Mouse (Mus musculus): Measurements from ENCODE around the gene Rbfox1. TPM values are rescaled to one million over a fixed set of nuclear protein-coding genes. Genes with fewer than 3 reads are reported as not detected.
A peak's percentile ranks its signal among the peaks of the same experiment; 100 is the strongest.

Rbfox1 gene
- polyA plus RNA-seq, 1 experiment from 2014 or later = 4.5 TPM

- H3K27me3 ChIP-seq (ENCODE audit: control insufficient read depth, insufficient read depth, low read length) = no peaks in the 10 kb centered on the region
- no peak overlapping the region for H3K4me2 ChIP-seq (ENCODE audit: low read depth, low read length)
- H3K4me3 ChIP-seq (replicated peaks; ENCODE audit: low read length) = no peak overlapping the region
- H3K9ac ChIP-seq (ENCODE audit: low read length) = no peak overlapping the region
- no peaks in the 10 kb centered on the region for H3K4me1 ChIP-seq (ENCODE audit: control insufficient read depth, insufficient read depth, low read length)
- no peaks in the 10 kb centered on the region for H3K9me3 ChIP-seq (replicated peaks; ENCODE audit: control insufficient read depth, low read length)
- H3K27ac ChIP-seq (ENCODE audit: low read length) = no peak overlapping the region
- 74% methylated on average over 5 of the region's 5 CpGs for WGBS
- H3K36me3 ChIP-seq (ENCODE audit: control insufficient read depth, insufficient read depth, low read length) = no peaks in the 10 kb centered on the region
- ATAC-seq (ENCODE audit: insufficient read depth, low FRiP score) = no peak
Measured at GRCm38 (mm10) chr16:6646941-6647340, 761.8 kb downstream of the Rbfox1 start.

GRCm38 (mm10) chr16:6648753-6649152 lies 763.6 kb downstream of the Rbfox1 start:
- Histone ChIP-seq H3K9ac (ENCODE audit: low read length) (no peak overlapping the region), H3K27me3 (ENCODE audit: control insufficient read depth, insufficient read depth, low read length) (no peaks in the 10 kb centered on the region), H3K4me2 (ENCODE audit: low read depth, low read length) (no peak overlapping the region), H3K27ac (ENCODE audit: low read length) (no peak overlapping the region), H3K9me3 (replicated peaks; ENCODE audit: control insufficient read depth, low read length) (no peaks in the 10 kb centered on the region), H3K36me3 (ENCODE audit: control insufficient read depth, insufficient read depth, low read length) (no peaks in the 10 kb centered on the region), H3K4me3 (replicated peaks; ENCODE audit: low read length) (no peak overlapping the region), H3K4me1 (ENCODE audit: control insufficient read depth, insufficient read depth, low read length) (no peaks in the 10 kb centered on the region)
- no peak for ATAC-seq (ENCODE audit: insufficient read depth, low FRiP score)
- WGBS = 66% methylated on average over 1 of the region's 1 CpGs

- H3K36me3 ChIP-seq (ENCODE audit: control insufficient read depth, insufficient read depth, low read length) = no peaks in the 10 kb centered on the region
- H3K4me1 ChIP-seq (ENCODE audit: control insufficient read depth, insufficient read depth, low read length) = no peaks in the 10 kb centered on the region
- ATAC-seq (ENCODE audit: insufficient read depth, low FRiP score) = no peak
- 78% methylated on average over 2 of the region's 2 CpGs for WGBS
- no peak overlapping the region for H3K9ac ChIP-seq (ENCODE audit: low read length)
- H3K4me2 ChIP-seq (ENCODE audit: low read depth, low read length) = no peak overlapping the region
- H3K27me3 ChIP-seq (ENCODE audit: control insufficient read depth, insufficient read depth, low read length) = no peaks in the 10 kb centered on the region
- H3K9me3 ChIP-seq (replicated peaks; ENCODE audit: control insufficient read depth, low read length) = no peaks in the 10 kb centered on the region
- no peak overlapping the region for H3K27ac ChIP-seq (ENCODE audit: low read length)
- no peak overlapping the region for H3K4me3 ChIP-seq (replicated peaks; ENCODE audit: low read length)
Measured at GRCm38 (mm10) chr16:6658594-6658993, 773.4 kb downstream of the Rbfox1 start.

- WGBS = 74% methylated on average over 1 of the region's 1 CpGs
- Histone ChIP-seq H3K4me1 (ENCODE audit: control insufficient read depth, insufficient read depth, low read length) (no peaks in the 10 kb centered on the region), H3K36me3 (ENCODE audit: control insufficient read depth, insufficient read depth, low read length) (no peaks in the 10 kb centered on the region), H3K27ac (ENCODE audit: low read length) (no peak overlapping the region), H3K27me3 (ENCODE audit: control insufficient read depth, insufficient read depth, low read length) (no peaks in the 10 kb centered on the region), H3K9ac (ENCODE audit: low read length) (no peak overlapping the region), H3K4me2 (ENCODE audit: low read depth, low read length) (no peak overlapping the region), H3K4me3 (replicated peaks; ENCODE audit: low read length) (no peak overlapping the region), H3K9me3 (replicated peaks; ENCODE audit: control insufficient read depth, low read length) (no peaks in the 10 kb centered on the region)
- ATAC-seq (ENCODE audit: insufficient read depth, low FRiP score) = no peak
Measured at GRCm38 (mm10) chr16:6686076-6686757, 801.1 kb downstream of the Rbfox1 start.

- Histone ChIP-seq H3K9me3 (replicated peaks; ENCODE audit: control insufficient read depth, low read length) (no peaks in the 10 kb centered on the region), H3K4me1 (ENCODE audit: control insufficient read depth, insufficient read depth, low read length) (no peaks in the 10 kb centered on the region), H3K4me2 (ENCODE audit: low read depth, low read length) (no peak overlapping the region), H3K9ac (ENCODE audit: low read length) (no peak overlapping the region), H3K27me3 (ENCODE audit: control insufficient read depth, insufficient read depth, low read length) (no peaks in the 10 kb centered on the region), H3K36me3 (ENCODE audit: control insufficient read depth, insufficient read depth, low read length) (no peaks in the 10 kb centered on the region), H3K4me3 (replicated peaks; ENCODE audit: low read length) (no peak overlapping the region), H3K27ac (ENCODE audit: low read length) (no peak overlapping the region)
- 89% methylated on average over 5 of the region's 5 CpGs for WGBS
- no peak for ATAC-seq (ENCODE audit: insufficient read depth, low FRiP score)
Measured at GRCm38 (mm10) chr16:6704847-6705246, 819.7 kb downstream of the Rbfox1 start.

- Histone ChIP-seq H3K27ac (ENCODE audit: low read length) (no peak overlapping the region), H3K4me1 (ENCODE audit: control insufficient read depth, insufficient read depth, low read length) (peaks cover 6% of the 10 kb centered on the region; the same call in 1 of the 2 replicates), H3K27me3 (ENCODE audit: control insufficient read depth, insufficient read depth, low read length) (no peaks in the 10 kb centered on the region), H3K9me3 (replicated peaks; ENCODE audit: control insufficient read depth, low read length) (no peaks in the 10 kb centered on the region), H3K36me3 (ENCODE audit: control insufficient read depth, insufficient read depth, low read length) (no peaks in the 10 kb centered on the region), H3K4me2 (ENCODE audit: low read depth, low read length) (no peak overlapping the region), H3K9ac (ENCODE audit: low read length) (no peak overlapping the region), H3K4me3 (replicated peaks; ENCODE audit: low read length) (no peak overlapping the region)
- ATAC-seq (ENCODE audit: insufficient read depth, low FRiP score) = no peak
- 92% methylated on average over 1 of the region's 1 CpGs for WGBS
Measured at GRCm38 (mm10) chr16:6712341-6712740, 827.2 kb downstream of the Rbfox1 start.

GRCm38 (mm10) chr16:6715245-6715644 lies 830.1 kb downstream of the Rbfox1 start:
- H3K27ac ChIP-seq (ENCODE audit: low read length) = no peak overlapping the region
- no peak overlapping the region for H3K4me3 ChIP-seq (replicated peaks; ENCODE audit: low read length)
- H3K9me3 ChIP-seq (replicated peaks; ENCODE audit: control insufficient read depth, low read length) = no peaks in the 10 kb centered on the region
- no peak for ATAC-seq (ENCODE audit: insufficient read depth, low FRiP score)
- H3K27me3 ChIP-seq (ENCODE audit: control insufficient read depth, insufficient read depth, low read length) = no peaks in the 10 kb centered on the region
- H3K36me3 ChIP-seq (ENCODE audit: control insufficient read depth, insufficient read depth, low read length) = no peaks in the 10 kb centered on the region
- no peak overlapping the region for H3K4me2 ChIP-seq (ENCODE audit: low read depth, low read length)
- WGBS = 79% methylated on average over 4 of the region's 4 CpGs
- H3K9ac ChIP-seq (ENCODE audit: low read length) = no peak overlapping the region
- peaks cover 6% of the 10 kb centered on the region; the same call in 1 of the 2 replicates for H3K4me1 ChIP-seq (ENCODE audit: control insufficient read depth, insufficient read depth, low read length)

GRCm38 (mm10) chr16:6716214-6716911 lies 831.2 kb downstream of the Rbfox1 start:
- no peak overlapping the region for H3K4me2 ChIP-seq (ENCODE audit: low read depth, low read length)
- H3K36me3 ChIP-seq (ENCODE audit: control insufficient read depth, insufficient read depth, low read length) = no peaks in the 10 kb centered on the region
- no peak overlapping the region for H3K9ac ChIP-seq (ENCODE audit: low read length)
- peak overlapping the region; percentile 34; the same call in 1 of the 2 replicates for H3K27ac ChIP-seq (ENCODE audit: low read length)
- H3K9me3 ChIP-seq (replicated peaks; ENCODE audit: control insufficient read depth, low read length) = no peaks in the 10 kb centered on the region
- H3K27me3 ChIP-seq (ENCODE audit: control insufficient read depth, insufficient read depth, low read length) = no peaks in the 10 kb centered on the region
- H3K4me1 ChIP-seq (ENCODE audit: control insufficient read depth, insufficient read depth, low read length) = peaks cover 6% of the 10 kb centered on the region; the same call in 1 of the 2 replicates
- H3K4me3 ChIP-seq (replicated peaks; ENCODE audit: low read length) = no peak overlapping the region
- WGBS = 48% methylated on average over 9 of the region's 9 CpGs
- ATAC-seq (ENCODE audit: insufficient read depth, low FRiP score) = peak; percentile 66; the same call in 1 of the 2 replicates

GRCm38 (mm10) chr16:6719027-6719426 lies 833.9 kb downstream of the Rbfox1 start:
- no peak for ATAC-seq (ENCODE audit: insufficient read depth, low FRiP score)
- WGBS = 61% methylated on average over 8 of the region's 8 CpGs

More at GRCm38 (mm10) chr16:6719027-6719426, 833.9 kb downstream of the Rbfox1 start:
- Histone ChIP-seq H3K9me3 (replicated peaks; ENCODE audit: control insufficient read depth, low read length) (no peaks in the 10 kb centered on the region), H3K36me3 (ENCODE audit: control insufficient read depth, insufficient read depth, low read length) (no peaks in the 10 kb centered on the region), H3K4me2 (ENCODE audit: low read depth, low read length) (no peak overlapping the region), H3K4me1 (ENCODE audit: control insufficient read depth, insufficient read depth, low read length) (peaks cover 6% of the 10 kb centered on the region; the same call in 1 of the 2 replicates), H3K4me3 (replicated peaks; ENCODE audit: low read length) (no peak overlapping the region), H3K27ac (ENCODE audit: low read length) (no peak overlapping the region), H3K27me3 (ENCODE audit: control insufficient read depth, insufficient read depth, low read length) (no peaks in the 10 kb centered on the region), H3K9ac (ENCODE audit: low read length) (no peak overlapping the region)

All from stomach, embryonic 16.5 days (tissue).